Mouse (Mus musculus) olfactory bulb, adult 2 months (tissue): ENCODE results near the gene Cpox.

Experiments
- CTCF ChIP-seq: fragments of 200-500 bp; IDR thresholded peaks from 2 replicates; pipeline ENCODE4 v1.5.1; 2012; ENCODE audit warnings: low read depth, mild to moderate bottlenecking, low read length, moderate library complexity; ENCODE audit not compliant: insufficient read depth
- POLR2A ChIP-seq: fragments of 200-500 bp; IDR thresholded peaks from 2 replicates; pipeline ENCODE4 v1.6.1; 2012; ENCODE audit warnings: mild to moderate bottlenecking, low read depth, low read length, moderate library complexity; ENCODE audit not compliant: insufficient read depth

- TF ChIP-seq CTCF (no peak), POLR2A (no peak)
Observed at GRCm38 (mm10) chr16:58676156-58676555, 6.1 kb downstream of the Cpox start.
